Mouse (Mus musculus) right cerebral cortex, postnatal 36 days (tissue): ENCODE measurements around the gene Obp2b.

Experiments
- DNase-seq, 2 experiments: peaks; one replicate each; pipeline ENCODE4 v3.0.0; 2022; ENCODE audit warnings: low spot score in 2 of 2, mixed read lengths in 1 of 2

The Obp2b gene

GRCm38 (mm10) chr2:25776717-25777116 is 39.9 kb downstream of the Obp2b start, which contains the start of gene Lcn11:
Lcn11 (plus strand) TSS chr2:25777017.
- DNase-seq: no peak

DNA sequence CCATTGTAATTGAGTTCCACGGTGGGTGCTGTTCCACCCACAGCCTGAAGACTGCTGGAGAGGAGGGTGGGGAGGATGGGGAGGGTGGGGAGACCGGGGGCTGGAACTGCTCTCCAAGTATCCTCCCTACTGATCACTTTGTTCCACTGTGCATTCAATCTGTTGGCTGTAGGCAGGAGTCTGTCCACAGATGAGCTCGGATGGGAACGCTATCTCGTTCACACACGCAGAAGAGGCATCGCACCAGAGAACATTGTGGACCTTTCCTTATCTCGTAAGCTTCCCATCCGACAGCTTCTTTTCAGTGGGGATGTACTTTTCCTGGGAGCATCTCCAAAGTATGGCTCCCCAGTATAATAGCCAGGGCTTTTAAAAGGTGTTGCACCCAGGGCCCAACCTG is 42.3 kb downstream of the Obp2b start:
- no peak for DNase-seq

DNA sequence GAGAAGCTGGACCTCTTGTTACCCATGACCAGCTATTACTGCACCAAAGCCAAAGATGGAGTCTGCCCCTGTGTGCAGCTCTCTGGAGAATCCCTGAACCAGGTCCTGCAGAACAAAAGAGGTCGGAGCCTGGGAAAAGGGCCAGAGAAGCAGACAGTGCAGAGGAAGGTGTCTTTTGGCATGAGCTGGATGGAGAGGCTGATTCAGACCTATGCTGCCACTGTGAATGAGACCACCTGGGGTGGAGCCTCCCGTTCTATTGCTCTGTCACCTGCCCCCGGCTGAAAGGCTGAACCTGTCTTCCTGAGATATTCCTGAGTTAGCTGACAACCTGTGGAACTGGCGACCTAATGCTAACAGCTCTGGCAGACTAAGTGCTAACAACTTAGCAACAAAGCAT is 44.1 kb downstream of the Obp2b start:
- DNase-seq: no peak

DNA sequence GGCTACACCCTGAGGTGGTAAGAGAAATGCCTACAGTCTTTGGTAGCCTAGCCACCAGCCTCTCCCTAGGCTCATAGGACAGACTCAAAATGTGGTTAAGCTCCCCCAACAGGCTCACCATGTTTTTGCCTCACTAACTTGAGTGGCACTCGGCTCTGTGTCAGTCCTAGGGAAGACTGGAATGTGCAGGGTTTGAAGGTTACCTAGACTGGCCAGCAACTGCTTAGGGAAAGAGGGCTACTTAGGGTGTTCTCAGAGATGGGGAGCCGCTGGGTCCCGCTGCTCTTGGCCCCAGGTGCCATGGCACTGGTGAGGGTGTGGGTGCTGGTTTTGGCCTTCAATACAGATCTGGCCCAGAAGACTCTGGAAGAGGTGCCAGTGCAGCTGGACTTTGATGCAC is 45.1 kb downstream of the Obp2b start, which contains the start of gene Gm13539:
TSS of gene Gm13539 (plus strand) at position 301 of the 400 bp plus-strand sequence.
- no peak for DNase-seq

DNA sequence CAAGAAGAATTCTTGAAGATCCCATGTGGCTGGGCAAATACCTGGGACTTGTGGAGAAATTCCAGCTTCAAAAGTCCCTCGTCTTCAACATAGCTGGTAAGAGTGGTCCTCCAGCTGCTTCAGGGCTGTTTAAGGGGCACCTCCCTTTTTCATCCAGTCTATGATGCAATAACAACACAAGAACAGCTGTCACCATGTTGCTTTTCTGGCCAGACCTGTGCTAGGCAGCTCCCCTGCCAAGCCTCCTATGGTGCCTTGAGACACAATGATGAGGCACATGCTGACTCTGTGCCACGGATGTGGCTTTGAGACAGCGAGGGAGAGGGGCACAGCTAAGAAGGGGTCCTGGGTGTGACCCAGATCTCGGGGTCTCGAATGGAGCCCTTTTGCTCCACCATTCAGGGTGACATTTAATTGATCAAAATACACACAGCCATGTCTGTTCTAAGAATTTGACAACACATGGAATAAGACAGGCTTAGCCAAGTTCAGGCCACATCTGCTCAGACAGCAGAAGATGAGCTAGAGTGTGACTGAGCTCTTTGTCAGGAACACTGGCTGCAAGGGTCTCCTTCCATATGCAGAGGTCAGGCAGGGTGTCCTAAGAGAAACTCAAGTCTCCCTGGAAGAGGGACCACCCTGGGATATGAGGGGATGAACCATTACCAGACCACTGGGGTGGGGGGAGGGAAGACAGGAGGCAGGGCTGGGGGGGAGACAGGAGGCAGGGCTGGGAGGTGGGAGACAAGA is 48.9 kb downstream of the Obp2b start:
- no peak for DNase-seq

DNA sequence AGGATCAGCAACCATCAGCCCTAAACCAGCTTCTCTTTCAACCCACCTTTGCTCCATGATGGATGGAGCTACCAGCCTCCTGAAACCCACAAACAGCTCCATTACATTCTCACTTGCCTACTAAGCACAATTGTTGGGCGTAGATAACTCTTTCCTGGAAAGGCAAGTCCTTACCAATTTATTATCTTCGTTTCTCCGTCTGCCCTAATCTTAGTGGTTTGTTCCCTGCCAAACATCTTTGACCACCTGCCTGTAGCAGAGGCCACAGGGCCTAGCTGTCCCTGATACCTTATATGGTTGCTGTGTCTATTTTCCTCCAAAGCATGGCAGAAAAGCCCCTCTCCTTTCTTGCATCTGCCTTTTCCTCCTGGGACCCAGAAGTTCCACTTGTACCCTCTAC is 52.3 kb downstream of the Obp2b start:
- DNase-seq: no peak
